Mouse (Mus musculus) neural tube, embryonic 13.5 days (tissue): ENCODE measurements around the gene Iqsec1. TPM values are rescaled to one million over a fixed set of nuclear protein-coding genes. Genes with fewer than 3 reads are reported as not detected.

ENCODE experiments used
- ATAC-seq: fragments of 200-750 bp; cut with Nextera tagmentation; 2 replicates; pipeline ENCODE4 v1.8.0; 2017; ENCODE audit warnings: low read depth, mild to moderate bottlenecking, moderate TSS enrichment, moderate library complexity
- H3K27ac ChIP-seq: fragments of 300-500 bp; sonication (generic); replicated peaks from 2 replicates; pipeline ENCODE4 v1.5.1; 2015; ENCODE audit warnings: moderate library complexity, mild to moderate bottlenecking, inconsistent platforms
- H3K27me3 ChIP-seq: fragments of 300-500 bp; sonication (generic); 2 replicates; pipeline ENCODE4 v1.6.1; 2015; ENCODE audit warnings: mild to moderate bottlenecking, inconsistent platforms
- H3K36me3 ChIP-seq: fragments of 300-500 bp; sonication (generic); 2 replicates; pipeline ENCODE4 v1.6.1; 2015; ENCODE audit warnings: mild to moderate bottlenecking, inconsistent platforms
- H3K4me1 ChIP-seq: fragments of 300-500 bp; sonication (generic); replicated peaks from 2 replicates; pipeline ENCODE4 v1.6.1; 2015; ENCODE audit warnings: inconsistent platforms
- H3K4me2 ChIP-seq: fragments of 300-500 bp; sonication (generic); 2 replicates; pipeline ENCODE4 v1.6.1; 2015; ENCODE audit warnings: inconsistent platforms, mild to moderate bottlenecking, moderate library complexity
- H3K4me3 ChIP-seq: fragments of 300-500 bp; sonication (generic); 2 replicates; pipeline ENCODE4 v1.5.1; 2015; ENCODE audit warnings: mild to moderate bottlenecking, inconsistent platforms
- H3K9ac ChIP-seq: fragments of 300-500 bp; sonication (generic); 2 replicates; pipeline ENCODE4 v1.6.1; 2015; ENCODE audit warnings: moderate library complexity, mild to moderate bottlenecking, inconsistent platforms
- H3K9me3 ChIP-seq: fragments of 300-500 bp; sonication (generic); 2 replicates; pipeline ENCODE4 v1.6.1; 2016; ENCODE audit warnings: inconsistent platforms
- WGBS: fragments of 180-500 bp; shearing (Covaris S2); methylation state at CpG from one replicate; pipeline ENCODE4 v1.1.7; 2015; 5-methylcytosine and 5-hydroxymethylcytosine counted together
- polyA plus RNA-seq: library from polyadenylated mRNA; unstranded; fragments of >200 nt; fragmentation: Nextera tagmentation; extraction: Ambion mirVana; gene quantifications from 2 replicates; pipeline ENCODE4 v1.2.1, GENCODE M21; 2015

The Iqsec1 gene
- polyA plus RNA-seq, 1 experiment from 2014 or later = 15.0 TPM

GRCm38 (mm10) chr6:90772120-90772519 lies 216.4 kb downstream of the Iqsec1 start:
- no peaks in the 10 kb centered on the region for H3K9me3 ChIP-seq

GRCm38 (mm10) chr6:90768526-90768925 lies 220.0 kb downstream of the Iqsec1 start:
- H3K9me3 ChIP-seq = no peaks in the 10 kb centered on the region
- WGBS = 74% methylated on average over 2 of the region's 2 CpGs
- H3K9ac ChIP-seq = no peak overlapping the region
- no peaks in the 10 kb centered on the region for H3K36me3 ChIP-seq
- no peak overlapping the region for H3K4me2 ChIP-seq
- ATAC-seq = no peak
- H3K4me3 ChIP-seq = no peak overlapping the region
- H3K27me3 ChIP-seq = no peaks in the 10 kb centered on the region
- H3K4me1 ChIP-seq = peaks cover 35% of the 10 kb centered on the region
- H3K27ac ChIP-seq = no peak overlapping the region

More at GRCm38 (mm10) chr6:90772120-90772519, 216.4 kb downstream of the Iqsec1 start:
- no peak for ATAC-seq
- Histone ChIP-seq H3K4me1 (peaks cover 26% of the 10 kb centered on the region), H3K27me3 (no peaks in the 10 kb centered on the region), H3K4me2 (no peak overlapping the region), H3K4me3 (no peak overlapping the region), H3K9ac (no peak overlapping the region), H3K36me3 (peaks cover 3% of the 10 kb centered on the region; the same call in 1 of the 2 replicates), H3K27ac (no peak overlapping the region)
- 92% methylated on average over 5 of the region's 5 CpGs for WGBS

- 86% methylated on average over 1 of the region's 1 CpGs for WGBS
- ATAC-seq = no peak
- H3K27ac ChIP-seq = no peak overlapping the region
- H3K4me3 ChIP-seq = no peak overlapping the region
- no peaks in the 10 kb centered on the region for H3K9me3 ChIP-seq
- H3K27me3 ChIP-seq = no peaks in the 10 kb centered on the region
- no peak overlapping the region for H3K4me2 ChIP-seq
- H3K4me1 ChIP-seq = peaks cover 37% of the 10 kb centered on the region
- H3K36me3 ChIP-seq = no peaks in the 10 kb centered on the region
- no peak overlapping the region for H3K9ac ChIP-seq
These were observed 220.6 kb downstream of the Iqsec1 start for GRCm38 (mm10) chr6:90767874-90768273.

- Histone ChIP-seq H3K36me3 (no peaks in the 10 kb centered on the region), H3K27ac (peak overlapping the region; percentile 79), H3K27me3 (no peaks in the 10 kb centered on the region), H3K9me3 (no peaks in the 10 kb centered on the region), H3K4me1 (peaks cover 61% of the 10 kb centered on the region), H3K4me2 (no peak overlapping the region; the same call in 1 of the 2 replicates), H3K9ac (no peak overlapping the region), H3K4me3 (no peak overlapping the region)
- peak; percentile 48 for ATAC-seq
- 29% methylated on average over 2 of the region's 2 CpGs for WGBS
These were observed 223.7 kb downstream of the Iqsec1 start for GRCm38 (mm10) chr6:90764753-90765152.

- Histone ChIP-seq H3K4me3 (no peak overlapping the region), H3K4me1 (peaks cover 64% of the 10 kb centered on the region), H3K27me3 (no peaks in the 10 kb centered on the region), H3K36me3 (no peaks in the 10 kb centered on the region), H3K9me3 (no peaks in the 10 kb centered on the region), H3K4me2 (peak overlapping the region; percentile 29), H3K27ac (peak overlapping the region; percentile 79), H3K9ac (peak overlapping the region; percentile 45; the same call in 1 of the 2 replicates)
- 45% methylated on average over 18 of the region's 18 CpGs for WGBS
- peak; percentile 37 for ATAC-seq
These were observed 224.4 kb downstream of the Iqsec1 start for GRCm38 (mm10) chr6:90763959-90764591.

GRCm38 (mm10) chr6:90763295-90763694 lies 225.2 kb downstream of the Iqsec1 start:
- H3K4me3 ChIP-seq = no peak overlapping the region
- H3K27me3 ChIP-seq = no peaks in the 10 kb centered on the region
- H3K36me3 ChIP-seq = no peaks in the 10 kb centered on the region
- H3K27ac ChIP-seq = peak overlapping the region; percentile 79; the same call in 1 of the 2 replicates
- H3K4me1 ChIP-seq = peaks cover 63% of the 10 kb centered on the region
- no peak for ATAC-seq
- 71% methylated on average over 4 of the region's 4 CpGs for WGBS
- no peaks in the 10 kb centered on the region for H3K9me3 ChIP-seq
- H3K9ac ChIP-seq = peak overlapping the region; percentile 45; the same call in 1 of the 2 replicates
- H3K4me2 ChIP-seq = peak overlapping the region; percentile 29

- no peak for ATAC-seq
These were observed 226.3 kb downstream of the Iqsec1 start for GRCm38 (mm10) chr6:90762120-90762736.

GRCm38 (mm10) chr6:90761301-90762056 lies 227.0 kb downstream of the Iqsec1 start:
- H3K9ac ChIP-seq = no peak overlapping the region
- 95% methylated on average over 4 of the region's 4 CpGs for WGBS
- no peak for ATAC-seq
- H3K4me2 ChIP-seq = 0 out of 2 replicates have a peak overlapping the region, but pooled peaks have one; percentile 10
- H3K36me3 ChIP-seq = no peaks in the 10 kb centered on the region
- H3K4me3 ChIP-seq = no peak overlapping the region
- peak overlapping the region; percentile 83; the same call in 1 of the 2 replicates for H3K27ac ChIP-seq
- peaks cover 74% of the 10 kb centered on the region for H3K4me1 ChIP-seq
- no peaks in the 10 kb centered on the region for H3K27me3 ChIP-seq
- H3K9me3 ChIP-seq = no peaks in the 10 kb centered on the region

More at GRCm38 (mm10) chr6:90762120-90762736, 226.3 kb downstream of the Iqsec1 start:
- Histone ChIP-seq H3K9ac (no peak overlapping the region), H3K27ac (0 out of 2 replicates have a peak overlapping the region, but pooled peaks have one; percentile 4), H3K27me3 (no peaks in the 10 kb centered on the region), H3K4me3 (no peak overlapping the region), H3K9me3 (no peaks in the 10 kb centered on the region), H3K4me2 (peak overlapping the region; percentile 29; the same call in 1 of the 2 replicates), H3K36me3 (no peaks in the 10 kb centered on the region), H3K4me1 (peaks cover 72% of the 10 kb centered on the region)
- WGBS = 78% methylated on average over 2 of the region's 2 CpGs

- Histone ChIP-seq H3K27ac (peak overlapping the region; percentile 83; the same call in 1 of the 2 replicates), H3K4me2 (no peak overlapping the region), H3K9ac (no peak overlapping the region), H3K27me3 (no peaks in the 10 kb centered on the region), H3K4me1 (peaks cover 74% of the 10 kb centered on the region), H3K36me3 (no peaks in the 10 kb centered on the region), H3K4me3 (no peak overlapping the region), H3K9me3 (no peaks in the 10 kb centered on the region)
- 82% methylated on average over 5 of the region's 5 CpGs for WGBS
- no peak for ATAC-seq
These were observed 227.6 kb downstream of the Iqsec1 start for GRCm38 (mm10) chr6:90760886-90761285.

GRCm38 (mm10) chr6:90759754-90760153 lies 228.7 kb downstream of the Iqsec1 start:
- peaks cover 66% of the 10 kb centered on the region for H3K4me1 ChIP-seq
- peak overlapping the region; percentile 83 for H3K27ac ChIP-seq
- peak; percentile 54 for ATAC-seq
- H3K4me3 ChIP-seq = no peak overlapping the region
- H3K9me3 ChIP-seq = no peaks in the 10 kb centered on the region
- H3K9ac ChIP-seq = no peak overlapping the region
- H3K36me3 ChIP-seq = no peaks in the 10 kb centered on the region
- 48% methylated on average over 2 of the region's 2 CpGs for WGBS
- H3K27me3 ChIP-seq = no peaks in the 10 kb centered on the region
- no peak overlapping the region for H3K4me2 ChIP-seq

GRCm38 (mm10) chr6:90758155-90758554 lies 230.3 kb downstream of the Iqsec1 start:
- 85% methylated on average over 2 of the region's 2 CpGs for WGBS
- ATAC-seq = no peak

GRCm38 (mm10) chr6:90757427-90757883 lies 231.0 kb downstream of the Iqsec1 start:
- 61% methylated on average over 12 of the region's 12 CpGs for WGBS
- H3K9ac ChIP-seq = no peak overlapping the region
- no peaks in the 10 kb centered on the region for H3K9me3 ChIP-seq
- no peak overlapping the region for H3K4me2 ChIP-seq
- no peak for ATAC-seq
- peaks cover 51% of the 10 kb centered on the region for H3K4me1 ChIP-seq
- no peaks in the 10 kb centered on the region for H3K27me3 ChIP-seq
- H3K4me3 ChIP-seq = no peak overlapping the region
- no peaks in the 10 kb centered on the region for H3K36me3 ChIP-seq
- H3K27ac ChIP-seq = no peak overlapping the region

More at GRCm38 (mm10) chr6:90758155-90758554, 230.3 kb downstream of the Iqsec1 start:
- Histone ChIP-seq H3K9ac (no peak overlapping the region), H3K27ac (no peak overlapping the region), H3K4me1 (peaks cover 51% of the 10 kb centered on the region), H3K27me3 (no peaks in the 10 kb centered on the region), H3K4me2 (no peak overlapping the region), H3K4me3 (no peak overlapping the region), H3K36me3 (no peaks in the 10 kb centered on the region), H3K9me3 (no peaks in the 10 kb centered on the region)
